Mouse (Mus musculus): ENCODE results near the gene Hoxd12. TPM values are rescaled to one million over a fixed set of nuclear protein-coding genes. Genes with fewer than 3 reads are reported as not detected.

The Hoxd12 gene
- total RNA-seq, 2 experiments from 2014 or later: not detected

- intact Hi-C loops (cut with DNase I): loop anchor here (1.0 to 5.0 kb wide), 4 partner anchors 249 to 597 kb away; no protein-coding TSS in a partner anchor
- H3K27ac ChIP-seq: no peak overlapping the region
- peak; percentile 70 to 73 for DNase-seq (ENCODE audit: extremely low spot score in 1 of 2, low spot score in 2 of 2)
- no peak overlapping the region for H3K4me3 ChIP-seq
- TF ChIP-seq CTCF (IDR thresholded peaks at IDR 0.05): peak; percentile 74
These were observed 40.9 kb downstream of the Hoxd12 start for GRCm38 (mm10) chr2:74715504-74716241.

GRCm38 (mm10) chr2:74720384-74720783, 45.6 kb downstream of the Hoxd12 start:
- TF ChIP-seq CTCF (IDR thresholded peaks at IDR 0.05): no peak
- intact Hi-C loops (cut with DNase I): no loop called here
- Histone ChIP-seq H3K4me3 (no peak overlapping the region), H3K27ac (no peak overlapping the region)
- no peak for DNase-seq (ENCODE audit: extremely low spot score in 1 of 2, low spot score in 2 of 2)

GRCm38 (mm10) chr2:74720955-74721491, 46.2 kb downstream of the Hoxd12 start:
- H3K27ac ChIP-seq: no peak overlapping the region
- DNase-seq (ENCODE audit: extremely low spot score in 1 of 2, low spot score in 2 of 2): no peak
- no peak overlapping the region for H3K4me3 ChIP-seq
- TF ChIP-seq CTCF (IDR thresholded peaks at IDR 0.05): no peak
- intact Hi-C loops (cut with DNase I): no loop called here

GRCm38 (mm10) chr2:74721882-74722281, 47.1 kb downstream of the Hoxd12 start:
- H3K27ac ChIP-seq: no peak overlapping the region
- TF ChIP-seq CTCF (IDR thresholded peaks at IDR 0.05): no peak
- intact Hi-C loops (cut with DNase I): no loop called here
- DNase-seq (ENCODE audit: extremely low spot score in 1 of 2, low spot score in 2 of 2): no peak
- H3K4me3 ChIP-seq: no peak overlapping the region

- no peak overlapping the region for H3K27ac ChIP-seq
- DNase-seq (ENCODE audit: extremely low spot score in 1 of 2, low spot score in 2 of 2): no peak
- H3K4me3 ChIP-seq: no peak overlapping the region
- intact Hi-C loops (cut with DNase I): no loop called here
- TF ChIP-seq CTCF (IDR thresholded peaks at IDR 0.05): no peak
These were observed 48.1 kb downstream of the Hoxd12 start for GRCm38 (mm10) chr2:74722949-74723348.

- no peak for DNase-seq (ENCODE audit: extremely low spot score in 1 of 2, low spot score in 2 of 2)
- no peak for TF ChIP-seq CTCF (IDR thresholded peaks at IDR 0.05)
- intact Hi-C loops (cut with DNase I): loop anchor here (5.0 kb wide), 1 partner anchor 67 kb away; the partner anchor contains the start of gene Evx2
- H3K4me3 ChIP-seq: no peak overlapping the region
- H3K27ac ChIP-seq: no peak overlapping the region
These were observed 49.6 kb downstream of the Hoxd12 start for GRCm38 (mm10) chr2:74724244-74725015.

- H3K4me3 ChIP-seq: no peak overlapping the region
- intact Hi-C loops (cut with DNase I): loop anchor here (5.0 kb wide), 1 partner anchor 68 kb away; the partner anchor contains the start of gene Evx2
- no peak overlapping the region for H3K27ac ChIP-seq
- no peak for TF ChIP-seq CTCF (IDR thresholded peaks at IDR 0.05)
- DNase-seq (ENCODE audit: extremely low spot score in 1 of 2, low spot score in 2 of 2): no peak
These were observed 50.4 kb downstream of the Hoxd12 start for GRCm38 (mm10) chr2:74725171-74725570.

GRCm38 (mm10) chr2:74726551-74726950, 51.7 kb downstream of the Hoxd12 start, which contains the start of gene Gm28230:
Gene Gm28230 (plus strand): TSS chr2:74726728.
- intact Hi-C loops (cut with DNase I): loop anchor here (5.0 kb wide), 1 partner anchor 69 kb away; the partner anchor contains the start of gene Evx2
- Histone ChIP-seq H3K27ac (no peak within 1 kb of the TSS), H3K4me3 (no peak within 1 kb of the TSS)
- no peak for TF ChIP-seq CTCF (IDR thresholded peaks at IDR 0.05)
- DNase-seq (ENCODE audit: extremely low spot score in 1 of 2, low spot score in 2 of 2): no peak

- no peak overlapping the region for H3K4me3 ChIP-seq
These were observed 52.3 kb downstream of the Hoxd12 start for GRCm38 (mm10) chr2:74726973-74727639.

More at GRCm38 (mm10) chr2:74726973-74727639, 52.3 kb downstream of the Hoxd12 start:
- no peak overlapping the region for H3K27ac ChIP-seq
- no peak for DNase-seq (ENCODE audit: extremely low spot score in 1 of 2, low spot score in 2 of 2)
- intact Hi-C loops (cut with DNase I): loop anchor here (5.0 kb wide), 1 partner anchor 70 kb away; the partner anchor contains the start of gene Evx2
- no peak for TF ChIP-seq CTCF (IDR thresholded peaks at IDR 0.05)

Small RNA genes within 50 kb of the gene (microRNA-seq; reads per million reads assigned to microRNA genes)
- 0 reads per million in 2 experiments for gene Gm44463
- 12.4 to 26.8 reads per million in 2 experiments for gene Mir10b

Other genes starting within 250 kb of the Hoxd12 start
- gene Lnpk, start 95.6 kb upstream of the Hoxd12 start, total RNA-seq (2021): 10 to 100 TPM; 73.0 to 75.9 TPM
- gene Evx2, start 15.5 kb upstream of the Hoxd12 start, total RNA-seq (2021): not detected
- gene Hoxd13, start 6.7 kb upstream of the Hoxd12 start, total RNA-seq (2021): not detected
- not detected for gene Hoxd11, start 4.5 kb downstream of the Hoxd12 start, total RNA-seq (2021)
- gene Hoxd10, start 16.9 kb downstream of the Hoxd12 start, total RNA-seq (2021): not detected
- gene Hoxd9, start 22.7 kb downstream of the Hoxd12 start, total RNA-seq (2021): not detected
- gene Hoxd8, start 29.6 kb downstream of the Hoxd12 start, total RNA-seq (2021): not detected
- gene Hoxd3, start 36.9 kb downstream of the Hoxd12 start, total RNA-seq (2021): not detected
- gene Hoxd4, start 36.9 kb downstream of the Hoxd12 start, total RNA-seq (2021): not detected
- gene Gm28230, start 51.7 kb downstream of the Hoxd12 start, total RNA-seq (2021): not detected
- gene Hoxd1, start 88.0 kb downstream of the Hoxd12 start, total RNA-seq (2021): not detected
- 10 to 100 TPM; 46.8 to 48.5 TPM for gene Mtx2, start 150.8 kb downstream of the Hoxd12 start, total RNA-seq (2021)

Measured in left cerebral cortex, adult 2 months (tissue).